Mouse (Mus musculus): ENCODE measurements at regions not wholly inside any gene's neighbourhood (a gene's known extent, or its start where the extent isn't known, plus 50 kb on each side); places are given as distances from the start of the nearest gene placed in this dataset.

GRCm38 (mm10) chr5:89981627-89982026 lies 98.5 kb upstream of the Adamts3 start:
- H3K9ac ChIP-seq (ENCODE audit: low read length): no peak overlapping the region
- no peaks in the 10 kb centered on the region for H3K9me3 ChIP-seq (replicated peaks; ENCODE audit: control insufficient read depth, low read length)
- H3K4me2 ChIP-seq (ENCODE audit: low read length): no peak overlapping the region
- no peaks in the 10 kb centered on the region for H3K36me3 ChIP-seq (ENCODE audit: control insufficient read depth, insufficient read depth, low read length)
- 62% methylated on average over 6 of the region's 6 CpGs for WGBS
- DNase-seq (ENCODE audit: low spot score) (peak; percentile 28), ATAC-seq (no peak)
- H3K27ac ChIP-seq (ENCODE audit: low read depth, low read length): no peak overlapping the region
- H3K4me3 ChIP-seq (ENCODE audit: low read depth, low read length): no peak overlapping the region
- H3K27me3 ChIP-seq (replicated peaks; ENCODE audit: control insufficient read depth, insufficient read depth, low read length): no peaks in the 10 kb centered on the region
- no peaks in the 10 kb centered on the region for H3K4me1 ChIP-seq (ENCODE audit: control insufficient read depth, insufficient read depth, low read length)

- ATAC-seq: no peak
- 73% methylated on average over 3 of the region's 3 CpGs for WGBS
- no peaks in the 10 kb centered on the region for H3K4me1 ChIP-seq (ENCODE audit: control insufficient read depth, insufficient read depth, low read length)
- no peaks in the 10 kb centered on the region for H3K36me3 ChIP-seq (ENCODE audit: control insufficient read depth, insufficient read depth, low read length)
- DNase-seq (ENCODE audit: low spot score): no peak
- H3K9me3 ChIP-seq (replicated peaks; ENCODE audit: control insufficient read depth, low read length): no peaks in the 10 kb centered on the region
- no peak overlapping the region for H3K4me3 ChIP-seq (ENCODE audit: low read depth, low read length)
- H3K4me2 ChIP-seq (ENCODE audit: low read length): no peak overlapping the region
- H3K9ac ChIP-seq (ENCODE audit: low read length): no peak overlapping the region
- no peak overlapping the region for H3K27ac ChIP-seq (ENCODE audit: low read depth, low read length)
- H3K27me3 ChIP-seq (replicated peaks; ENCODE audit: control insufficient read depth, insufficient read depth, low read length): no peaks in the 10 kb centered on the region
Observed at GRCm38 (mm10) chr5:89980204-89980603, 97.1 kb upstream of the Adamts3 start.

- H3K4me2 ChIP-seq (ENCODE audit: low read length): no peak overlapping the region
- no peak overlapping the region for H3K27ac ChIP-seq (ENCODE audit: low read depth, low read length)
- H3K36me3 ChIP-seq (ENCODE audit: control insufficient read depth, insufficient read depth, low read length): no peaks in the 10 kb centered on the region
- no peaks in the 10 kb centered on the region for H3K27me3 ChIP-seq (replicated peaks; ENCODE audit: control insufficient read depth, insufficient read depth, low read length)
- H3K4me1 ChIP-seq (ENCODE audit: control insufficient read depth, insufficient read depth, low read length): no peaks in the 10 kb centered on the region
- no peaks in the 10 kb centered on the region for H3K9me3 ChIP-seq (replicated peaks; ENCODE audit: control insufficient read depth, low read length)
- 90% methylated on average over 11 of the region's 11 CpGs for WGBS
- no peak overlapping the region for H3K4me3 ChIP-seq (ENCODE audit: low read depth, low read length)
- ATAC-seq: no peak
- H3K9ac ChIP-seq (ENCODE audit: low read length): no peak overlapping the region
- DNase-seq (ENCODE audit: low spot score): no peak
Observed at GRCm38 (mm10) chr5:89952611-89953010, 69.5 kb upstream of the Adamts3 start.

GRCm38 (mm10) chr5:89945660-89945925 lies 62.5 kb upstream of the Adamts3 start:
- no peak overlapping the region for H3K4me2 ChIP-seq (ENCODE audit: low read length)
- no peaks in the 10 kb centered on the region for H3K27me3 ChIP-seq (replicated peaks; ENCODE audit: control insufficient read depth, insufficient read depth, low read length)
- H3K4me1 ChIP-seq (ENCODE audit: control insufficient read depth, insufficient read depth, low read length): no peaks in the 10 kb centered on the region
- DNase-seq (ENCODE audit: low spot score) (no peak), ATAC-seq (no peak)
- H3K4me3 ChIP-seq (ENCODE audit: low read depth, low read length): no peak overlapping the region
- H3K9ac ChIP-seq (ENCODE audit: low read length): no peak overlapping the region
- H3K27ac ChIP-seq (ENCODE audit: low read depth, low read length): no peak overlapping the region
- 79% methylated on average over 3 of the region's 3 CpGs for WGBS
- no peaks in the 10 kb centered on the region for H3K36me3 ChIP-seq (ENCODE audit: control insufficient read depth, insufficient read depth, low read length)
- no peaks in the 10 kb centered on the region for H3K9me3 ChIP-seq (replicated peaks; ENCODE audit: control insufficient read depth, low read length)

GRCm38 (mm10) chr5:89944855-89945659 lies 61.9 kb upstream of the Adamts3 start:
- DNase-seq (ENCODE audit: low spot score) (no peak), ATAC-seq (no peak)
- H3K27ac ChIP-seq (ENCODE audit: low read depth, low read length): no peak overlapping the region
- H3K9me3 ChIP-seq (replicated peaks; ENCODE audit: control insufficient read depth, low read length): 0 out of 2 replicates have a peak, but pooled peaks cover under 1% of the 10 kb centered on the region
- no peak overlapping the region for H3K4me3 ChIP-seq (ENCODE audit: low read depth, low read length)
- no peaks in the 10 kb centered on the region for H3K27me3 ChIP-seq (replicated peaks; ENCODE audit: control insufficient read depth, insufficient read depth, low read length)
- no peaks in the 10 kb centered on the region for H3K36me3 ChIP-seq (ENCODE audit: control insufficient read depth, insufficient read depth, low read length)
- WGBS: 68% methylated on average over 5 of the region's 5 CpGs
- H3K4me2 ChIP-seq (ENCODE audit: low read length): no peak overlapping the region
- no peaks in the 10 kb centered on the region for H3K4me1 ChIP-seq (ENCODE audit: control insufficient read depth, insufficient read depth, low read length)
- H3K9ac ChIP-seq (ENCODE audit: low read length): no peak overlapping the region

GRCm38 (mm10) chr5:89943276-89944127 lies 60.4 kb upstream of the Adamts3 start:
- Histone ChIP-seq H3K4me2 (ENCODE audit: low read length) (no peak overlapping the region), H3K27ac (ENCODE audit: low read depth, low read length) (no peak overlapping the region), H3K9ac (ENCODE audit: low read length) (no peak overlapping the region), H3K4me3 (ENCODE audit: low read depth, low read length) (no peak overlapping the region), H3K36me3 (ENCODE audit: control insufficient read depth, insufficient read depth, low read length) (no peaks in the 10 kb centered on the region), H3K4me1 (ENCODE audit: control insufficient read depth, insufficient read depth, low read length) (no peaks in the 10 kb centered on the region), H3K27me3 (replicated peaks; ENCODE audit: control insufficient read depth, insufficient read depth, low read length) (no peaks in the 10 kb centered on the region), H3K9me3 (replicated peaks; ENCODE audit: control insufficient read depth, low read length) (peaks cover 7% of the 10 kb centered on the region; the same call in 1 of the 2 replicates)
- 9% methylated on average over 9 of the region's 9 CpGs for WGBS
- peak; percentile 80 for ATAC-seq
- peak; percentile 53 for DNase-seq (ENCODE audit: low spot score)

GRCm38 (mm10) chr5:89942244-89942643 lies 59.1 kb upstream of the Adamts3 start:
- WGBS: 9% methylated on average over 4 of the region's 4 CpGs
- H3K4me3 ChIP-seq (ENCODE audit: low read depth, low read length): no peak overlapping the region
- H3K36me3 ChIP-seq (ENCODE audit: control insufficient read depth, insufficient read depth, low read length): no peaks in the 10 kb centered on the region
- peaks cover 7% of the 10 kb centered on the region; the same call in 1 of the 2 replicates for H3K9me3 ChIP-seq (replicated peaks; ENCODE audit: control insufficient read depth, low read length)
- no peaks in the 10 kb centered on the region for H3K4me1 ChIP-seq (ENCODE audit: control insufficient read depth, insufficient read depth, low read length)
- ATAC-seq: peak; percentile 11; the same call in 1 of the 2 replicates
- DNase-seq (ENCODE audit: low spot score): peak; percentile 53
- no peaks in the 10 kb centered on the region for H3K27me3 ChIP-seq (replicated peaks; ENCODE audit: control insufficient read depth, insufficient read depth, low read length)
- H3K27ac ChIP-seq (ENCODE audit: low read depth, low read length): no peak overlapping the region
- no peak overlapping the region for H3K4me2 ChIP-seq (ENCODE audit: low read length)
- H3K9ac ChIP-seq (ENCODE audit: low read length): no peak overlapping the region

GRCm38 (mm10) chr5:89932999-89933398 lies 49.9 kb upstream of the Adamts3 start:
- no peak overlapping the region for H3K4me2 ChIP-seq (ENCODE audit: low read length)
- H3K9ac ChIP-seq (ENCODE audit: low read length): no peak overlapping the region
- no peak for ATAC-seq
- no peaks in the 10 kb centered on the region for H3K36me3 ChIP-seq (ENCODE audit: control insufficient read depth, insufficient read depth, low read length)
- H3K4me1 ChIP-seq (ENCODE audit: control insufficient read depth, insufficient read depth, low read length): no peaks in the 10 kb centered on the region
- no peaks in the 10 kb centered on the region for H3K27me3 ChIP-seq (replicated peaks; ENCODE audit: control insufficient read depth, insufficient read depth, low read length)
- H3K4me3 ChIP-seq (ENCODE audit: low read depth, low read length): no peak overlapping the region
- 88% methylated on average over 6 of the region's 6 CpGs for WGBS
- H3K27ac ChIP-seq (ENCODE audit: low read depth, low read length): no peak overlapping the region
- no peaks in the 10 kb centered on the region for H3K9me3 ChIP-seq (replicated peaks; ENCODE audit: control insufficient read depth, low read length)
- DNase-seq (ENCODE audit: low spot score): no peak
